Mouse (Mus musculus): ENCODE results near the gene Paics. TPM values are rescaled to one million over a fixed set of nuclear protein-coding genes. Genes with fewer than 3 reads are reported as not detected.
A peak's percentile ranks its signal among the peaks of the same experiment; 100 is the strongest.

Paics gene
- total and polyA plus RNA-seq, 2 experiments from 2014 or later = 96.6 to 137 TPM

DNA sequence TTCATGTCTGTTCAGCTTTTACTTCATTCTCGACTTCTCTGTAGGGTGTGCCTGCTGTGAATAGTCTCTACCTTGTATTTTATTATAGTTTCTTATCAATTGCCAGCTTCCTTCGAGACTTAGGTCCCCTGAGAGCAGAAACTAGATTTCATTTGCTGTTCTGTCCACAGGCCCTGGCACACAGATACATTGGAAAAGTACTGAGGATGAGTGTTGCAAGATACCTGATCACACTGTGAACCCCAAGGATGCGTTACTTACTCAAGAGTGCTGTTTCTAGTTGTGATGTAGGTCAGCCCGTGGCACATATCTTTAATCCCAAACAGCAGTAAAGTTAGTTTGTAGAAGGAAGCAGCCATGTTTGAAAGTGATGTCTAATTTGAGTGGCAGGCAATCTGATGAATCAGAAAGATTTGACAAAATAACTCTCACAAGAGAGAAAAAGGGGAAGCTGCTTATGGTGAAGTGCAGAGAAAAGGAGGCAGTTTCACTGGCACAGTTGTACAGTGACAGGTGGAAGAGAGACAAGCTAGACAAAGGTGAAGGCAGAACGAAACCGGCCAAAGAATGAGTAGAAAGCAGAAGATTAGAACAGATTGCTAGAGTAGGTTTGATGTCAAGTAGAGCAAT is 3.3 kb downstream of the Paics start:
- no peak for TF ChIP-seq CTCF (IDR thresholded peaks at IDR 0.05)
- no peak for ATAC-seq (ENCODE audit: low FRiP score)
- no peak for DNase-seq (ENCODE audit: low spot score)

DNA sequence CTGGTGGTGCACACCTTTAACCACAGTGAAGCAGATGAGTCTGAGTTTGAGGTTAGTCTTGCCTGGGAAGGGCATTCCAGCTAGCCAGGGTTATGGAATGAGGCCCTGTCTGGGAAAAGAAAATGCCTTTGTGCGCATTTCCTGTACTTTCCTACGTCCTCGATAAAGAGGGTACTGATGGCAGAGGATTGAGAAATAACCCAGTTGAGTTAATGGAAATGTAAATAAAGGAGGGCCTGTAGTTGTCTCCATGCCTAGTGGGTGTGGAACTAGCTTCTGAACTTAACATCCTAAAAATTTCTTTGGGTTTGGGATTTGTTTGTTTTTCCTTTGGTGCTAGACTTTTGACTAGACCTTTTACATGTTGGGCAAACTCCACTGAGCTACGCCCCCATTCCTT is 4.4 kb downstream of the Paics start:
- H3K4me2 ChIP-seq (ENCODE audit: low read depth, low read length, poor library complexity, severe bottlenecking) = no peak overlapping the region
- WGBS = 81% methylated on average over 4 of the region's 4 CpGs
- H3K4me3 ChIP-seq (ENCODE audit: low read depth, low read length) = no peak overlapping the region
- no peak overlapping the region for H3K27ac ChIP-seq (ENCODE audit: low read depth, low read length)
- H3K9me3 ChIP-seq (ENCODE audit: low read length) = no peaks in the 10 kb centered on the region
- H3K9ac ChIP-seq (replicated peaks; ENCODE audit: low read length, poor library complexity, severe bottlenecking) = no peak overlapping the region
- H3K4me1 ChIP-seq (ENCODE audit: insufficient read depth, low read length) = peaks cover 7% of the 10 kb centered on the region
- ATAC-seq (ENCODE audit: low FRiP score) = no peak
- H3K36me3 ChIP-seq (ENCODE audit: insufficient read depth, low read length) = peaks cover 20% of the 10 kb centered on the region
- no peak for DNase-seq (ENCODE audit: low spot score)
- no peaks in the 10 kb centered on the region for H3K27me3 ChIP-seq (ENCODE audit: insufficient read depth, low read length)
- TF ChIP-seq CTCF (IDR thresholded peaks at IDR 0.05) = no peak

More for the DNA sequence above, 3.3 kb downstream of the Paics start:
- Histone ChIP-seq H3K27me3 (ENCODE audit: insufficient read depth, low read length) (no peaks in the 10 kb centered on the region), H3K4me3 (ENCODE audit: low read depth, low read length) (no peak overlapping the region), H3K9me3 (ENCODE audit: low read length) (no peaks in the 10 kb centered on the region), H3K4me1 (ENCODE audit: insufficient read depth, low read length) (peaks cover 10% of the 10 kb centered on the region), H3K36me3 (ENCODE audit: insufficient read depth, low read length) (peaks cover 16% of the 10 kb centered on the region), H3K9ac (replicated peaks; ENCODE audit: low read length, poor library complexity, severe bottlenecking) (no peak overlapping the region), H3K27ac (ENCODE audit: low read depth, low read length) (no peak overlapping the region), H3K4me2 (ENCODE audit: low read depth, low read length, poor library complexity, severe bottlenecking) (no peak overlapping the region)
- WGBS = 87% methylated on average over 6 of the region's 6 CpGs

- no peak overlapping the region for H3K4me2 ChIP-seq (ENCODE audit: low read depth, low read length, poor library complexity, severe bottlenecking)
- no peak overlapping the region for H3K4me3 ChIP-seq (ENCODE audit: low read depth, low read length)
- no peak overlapping the region for H3K27ac ChIP-seq (ENCODE audit: low read depth, low read length)
- no peaks in the 10 kb centered on the region for H3K27me3 ChIP-seq (ENCODE audit: insufficient read depth, low read length)
- H3K9me3 ChIP-seq (ENCODE audit: low read length) = no peaks in the 10 kb centered on the region
- no peak for DNase-seq (ENCODE audit: low spot score)
- 96% methylated on average over 1 of the region's 1 CpGs for WGBS
- peaks cover 30% of the 10 kb centered on the region for H3K36me3 ChIP-seq (ENCODE audit: insufficient read depth, low read length)
- no peak for ATAC-seq (ENCODE audit: low FRiP score)
- no peaks in the 10 kb centered on the region for H3K4me1 ChIP-seq (ENCODE audit: insufficient read depth, low read length)
- H3K9ac ChIP-seq (replicated peaks; ENCODE audit: low read length, poor library complexity, severe bottlenecking) = no peak overlapping the region
- peak; percentile 50 for TF ChIP-seq CTCF (IDR thresholded peaks at IDR 0.05)
These were observed 6.8 kb downstream of the Paics start for GRCm38 (mm10) chr5:76957954-76958353.

DNA sequence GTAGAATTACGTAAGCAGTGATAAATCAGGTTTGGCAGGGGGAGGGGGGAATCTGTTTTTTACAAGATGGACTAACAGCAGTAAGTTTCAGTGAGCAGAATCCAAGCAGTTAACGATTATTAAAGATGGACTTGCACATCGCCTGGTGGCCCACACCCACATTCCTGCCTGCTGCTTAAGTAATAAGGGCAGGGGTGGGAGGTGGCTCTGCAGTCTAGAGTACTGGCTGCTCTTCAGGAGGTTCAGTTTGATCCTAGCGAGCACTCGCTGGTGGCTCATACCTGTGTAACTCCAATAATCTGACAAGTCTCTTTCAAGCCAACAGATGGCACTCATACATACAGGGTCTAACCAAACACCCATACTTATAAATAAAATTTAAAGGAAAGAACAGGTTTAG is 8.5 kb downstream of the Paics start:
- Histone ChIP-seq H3K4me1 (ENCODE audit: insufficient read depth, low read length) (no peaks in the 10 kb centered on the region), H3K4me3 (ENCODE audit: low read depth, low read length) (no peak overlapping the region), H3K9ac (replicated peaks; ENCODE audit: low read length, poor library complexity, severe bottlenecking) (no peak overlapping the region), H3K27ac (ENCODE audit: low read depth, low read length) (no peak overlapping the region), H3K4me2 (ENCODE audit: low read depth, low read length, poor library complexity, severe bottlenecking) (no peak overlapping the region), H3K36me3 (ENCODE audit: insufficient read depth, low read length) (peaks cover 42% of the 10 kb centered on the region), H3K9me3 (ENCODE audit: low read length) (no peaks in the 10 kb centered on the region), H3K27me3 (ENCODE audit: insufficient read depth, low read length) (no peaks in the 10 kb centered on the region)
- no peak for DNase-seq (ENCODE audit: low spot score)
- no peak for ATAC-seq (ENCODE audit: low FRiP score)
- WGBS = 92% methylated on average over 5 of the region's 5 CpGs
- peak; percentile 9; the same call in 1 of the 2 replicates for TF ChIP-seq CTCF (IDR thresholded peaks at IDR 0.05)

GRCm38 (mm10) chr5:76962545-76962944 is 11.4 kb downstream of the Paics start:
- H3K27me3 ChIP-seq (ENCODE audit: insufficient read depth, low read length) = no peaks in the 10 kb centered on the region
- TF ChIP-seq CTCF (IDR thresholded peaks at IDR 0.05) = no peak
- H3K4me2 ChIP-seq (ENCODE audit: low read depth, low read length, poor library complexity, severe bottlenecking) = no peak overlapping the region
- WGBS = 89% methylated on average over 11 of the region's 11 CpGs
- peaks cover 32% of the 10 kb centered on the region for H3K36me3 ChIP-seq (ENCODE audit: insufficient read depth, low read length)
- H3K9ac ChIP-seq (replicated peaks; ENCODE audit: low read length, poor library complexity, severe bottlenecking) = no peak overlapping the region
- no peaks in the 10 kb centered on the region for H3K4me1 ChIP-seq (ENCODE audit: insufficient read depth, low read length)
- DNase-seq (ENCODE audit: low spot score) = no peak
- no peak overlapping the region for H3K4me3 ChIP-seq (ENCODE audit: low read depth, low read length)
- no peak for ATAC-seq (ENCODE audit: low FRiP score)
- H3K9me3 ChIP-seq (ENCODE audit: low read length) = no peaks in the 10 kb centered on the region
- no peak overlapping the region for H3K27ac ChIP-seq (ENCODE audit: low read depth, low read length)

DNA sequence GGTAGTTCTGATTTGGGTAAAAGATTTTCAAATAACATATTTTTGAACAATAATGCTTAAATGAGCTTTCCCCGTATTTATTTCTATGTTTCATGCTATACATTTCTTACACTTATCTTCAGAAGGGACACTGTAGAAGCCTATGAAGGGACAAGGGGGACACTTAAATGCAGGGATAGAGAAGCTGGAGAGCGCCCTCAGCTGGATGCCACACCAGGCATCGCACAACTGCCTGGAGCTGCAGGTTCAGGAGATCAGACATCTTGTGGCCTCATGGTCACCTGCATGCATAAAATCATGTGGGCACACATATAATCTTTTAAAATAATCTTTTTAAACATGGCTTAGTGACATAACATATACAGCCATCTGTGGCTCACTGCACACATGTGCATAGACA is 13.5 kb downstream of the Paics start:
- Histone ChIP-seq H3K9me3 (ENCODE audit: low read length) (no peaks in the 10 kb centered on the region), H3K4me2 (ENCODE audit: low read depth, low read length, poor library complexity, severe bottlenecking) (no peak overlapping the region), H3K4me1 (ENCODE audit: insufficient read depth, low read length) (no peaks in the 10 kb centered on the region), H3K27me3 (ENCODE audit: insufficient read depth, low read length) (no peaks in the 10 kb centered on the region), H3K4me3 (ENCODE audit: low read depth, low read length) (no peak overlapping the region), H3K9ac (replicated peaks; ENCODE audit: low read length, poor library complexity, severe bottlenecking) (no peak overlapping the region), H3K27ac (ENCODE audit: low read depth, low read length) (no peak overlapping the region), H3K36me3 (ENCODE audit: insufficient read depth, low read length) (peaks cover 29% of the 10 kb centered on the region)
- ATAC-seq (ENCODE audit: low FRiP score) (no peak), DNase-seq (ENCODE audit: low spot score) (no peak)
- TF ChIP-seq CTCF (IDR thresholded peaks at IDR 0.05) = peak; percentile 30
- WGBS = 92% methylated on average over 3 of the region's 3 CpGs

All from midbrain, postnatal 0 days (tissue).